Mouse (Mus musculus) A20 (cell line): ENCODE data around the gene Hoxa1.

Experiments used
- DNase-seq: peaks from one replicate; pipeline ENCODE4 v3.0.0-alpha.2; 2011; ENCODE audit warnings: low read depth, low spot score

Gene Hoxa1

DNA sequence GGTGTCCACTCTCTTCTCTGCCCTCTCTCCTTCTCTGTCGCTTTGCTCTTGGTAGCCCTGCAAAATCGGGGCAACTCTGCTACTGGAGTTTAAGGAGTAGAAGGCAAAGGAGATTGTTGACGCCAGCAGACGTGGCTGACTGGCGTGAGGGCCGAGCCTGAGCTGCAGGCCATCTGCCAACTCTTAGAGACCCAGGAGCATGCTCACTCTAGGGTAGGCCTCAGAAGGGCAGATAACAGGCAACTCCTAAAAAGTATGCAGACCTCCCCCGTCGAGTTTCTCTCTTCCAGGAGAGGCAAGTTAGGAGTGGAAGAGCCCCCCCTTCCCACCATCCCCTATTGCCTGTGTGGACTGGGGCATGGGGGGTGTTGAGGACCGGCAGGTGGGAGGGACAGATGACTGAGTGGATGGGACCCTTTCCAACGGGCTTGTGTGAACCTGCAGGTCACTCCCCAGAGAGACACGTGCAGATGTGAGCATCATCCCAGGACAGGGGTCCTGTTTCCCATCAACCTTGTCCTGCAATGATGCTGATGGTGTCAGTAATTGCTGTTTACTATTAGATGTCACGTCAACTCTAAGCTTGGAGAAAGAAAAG is 1.1 kb upstream of the Hoxa1 start:
- peak; percentile 74 for DNase-seq

DNA sequence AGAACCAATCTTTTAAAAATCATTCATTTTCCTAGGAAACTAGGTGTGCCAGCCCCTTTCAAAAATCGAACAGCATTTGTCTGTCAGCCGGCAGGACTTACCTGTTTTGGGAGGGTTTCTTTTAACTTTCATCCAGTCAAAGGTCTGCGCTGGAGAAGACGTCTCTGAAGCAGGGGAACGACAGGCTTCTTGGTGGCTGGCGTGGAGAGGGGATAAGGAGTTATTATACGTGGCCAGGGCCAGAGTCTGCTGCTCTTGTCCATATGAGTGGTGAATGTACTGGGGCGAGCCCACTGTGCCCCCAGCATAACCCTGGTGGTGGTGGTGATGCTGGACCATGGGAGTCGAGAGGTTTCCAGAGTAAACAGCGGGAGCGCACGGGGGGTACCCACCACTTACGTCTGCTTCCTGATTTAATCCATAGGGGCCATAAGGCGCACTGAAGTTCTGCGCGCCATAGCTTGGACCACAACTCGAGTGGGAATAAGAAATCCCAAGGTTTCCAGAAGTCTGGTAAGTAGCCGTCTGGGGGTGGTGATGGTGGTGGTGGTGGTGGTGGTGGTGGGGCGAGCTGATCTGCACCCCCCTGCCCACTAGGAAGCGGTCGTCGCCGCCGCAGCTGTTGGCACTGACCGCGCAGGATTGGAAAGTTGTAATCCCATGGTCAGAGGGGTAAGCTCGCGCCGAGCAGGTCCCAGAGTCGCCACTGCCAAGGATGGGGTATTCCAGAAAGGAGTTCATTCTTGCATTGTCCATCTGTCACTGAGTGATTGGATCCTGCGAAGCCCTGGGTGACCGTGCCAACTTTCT is 446 bp downstream of the Hoxa1 start:
- DNase-seq: no peak

GRCm38 (mm10) chr6:52156551-52157200 is 1.4 kb downstream of the Hoxa1 start:
- no peak for DNase-seq

DNA sequence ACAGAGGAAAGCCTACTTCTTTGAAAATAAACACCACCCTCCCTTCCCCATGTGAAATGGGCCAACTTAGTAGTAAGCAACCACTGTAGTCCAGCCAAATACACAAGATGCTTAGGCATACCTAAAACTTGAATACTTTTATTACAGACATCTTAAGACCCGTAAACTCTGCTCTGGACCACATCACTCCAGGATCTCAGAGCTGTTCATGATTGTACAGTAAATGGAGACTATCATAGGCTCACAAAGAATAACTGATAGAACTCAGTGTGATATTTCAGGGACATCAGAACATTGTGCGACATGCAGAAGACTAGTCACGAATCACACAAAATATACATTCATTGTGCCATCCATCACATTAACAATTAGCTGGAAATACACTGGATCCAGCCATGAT is 2.6 kb downstream of the Hoxa1 start:
- DNase-seq: no peak

DNA sequence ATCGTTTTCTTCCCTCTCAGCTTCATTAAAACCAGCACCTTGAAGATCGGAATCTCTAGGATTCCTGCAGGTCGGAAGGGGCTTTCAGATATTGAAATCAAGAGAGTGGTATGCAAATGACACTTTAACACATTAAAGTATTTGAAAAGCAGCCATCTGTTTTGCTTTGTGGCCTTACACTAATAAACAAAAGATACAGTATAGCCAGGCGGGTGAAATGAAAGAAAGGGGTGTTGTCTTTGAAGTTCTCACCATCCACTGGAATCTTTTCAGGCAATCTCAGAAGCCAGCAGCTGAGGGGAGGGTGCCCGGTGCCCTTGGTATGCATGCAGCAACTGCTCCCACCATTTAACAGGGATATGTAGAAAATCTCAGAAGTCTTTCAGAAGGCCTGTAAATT is 4.1 kb downstream of the Hoxa1 start:
- DNase-seq: no peak

- no peak for DNase-seq
These were observed 4.8 kb downstream of the Hoxa1 start for GRCm38 (mm10) chr6:52153270-52153669.

- no peak for DNase-seq
These were observed 5.6 kb downstream of the Hoxa1 start for GRCm38 (mm10) chr6:52152226-52153193.

DNA sequence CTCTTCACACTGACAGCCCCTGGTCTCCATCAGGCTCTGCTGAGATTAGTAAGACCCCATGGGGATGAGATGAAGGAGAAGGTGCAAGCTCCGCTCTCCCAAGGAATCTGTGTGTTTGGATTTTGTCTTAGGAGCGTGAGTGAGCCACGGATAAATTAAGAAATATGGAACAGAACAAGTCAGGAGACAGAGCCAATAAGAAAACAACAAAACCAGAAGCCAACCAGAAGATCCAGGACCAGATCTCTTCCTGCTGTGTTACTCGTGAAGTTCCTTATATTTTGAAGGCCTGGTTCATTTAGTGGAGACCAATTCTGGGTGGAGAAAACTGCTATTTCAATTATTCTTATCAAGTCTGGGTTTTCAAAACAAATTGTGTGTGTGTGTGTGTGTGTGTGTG is 6.5 kb downstream of the Hoxa1 start:
- DNase-seq: no peak

GRCm38 (mm10) chr6:52150401-52150966 is 7.6 kb downstream of the Hoxa1 start:
- no peak for DNase-seq

DNA sequence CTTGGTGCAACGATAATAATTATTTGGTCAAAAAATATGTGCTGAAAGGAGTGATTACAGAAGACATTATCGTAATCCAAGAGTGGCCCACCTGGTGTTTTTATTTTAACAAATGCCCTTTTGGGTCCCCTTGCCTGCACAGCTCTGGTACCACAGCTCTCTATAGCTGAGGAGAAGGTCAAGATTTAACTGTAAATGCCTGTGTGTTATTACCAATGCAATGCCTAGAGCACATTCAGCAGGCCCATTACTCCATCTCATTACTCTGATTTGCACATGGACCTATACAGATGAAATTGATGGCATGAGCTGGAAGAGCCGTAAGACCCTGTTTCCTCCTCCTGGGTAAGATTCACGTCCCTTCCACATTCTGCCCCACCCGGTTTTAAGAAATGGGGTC is 19.0 kb downstream of the Hoxa1 start:
- no peak for DNase-seq

- DNase-seq: no peak
These were observed 19.5 kb downstream of the Hoxa1 start for GRCm38 (mm10) chr6:52138576-52138975.

- no peak for DNase-seq
These were observed 20.1 kb downstream of the Hoxa1 start for GRCm38 (mm10) chr6:52137841-52138535.

DNA sequence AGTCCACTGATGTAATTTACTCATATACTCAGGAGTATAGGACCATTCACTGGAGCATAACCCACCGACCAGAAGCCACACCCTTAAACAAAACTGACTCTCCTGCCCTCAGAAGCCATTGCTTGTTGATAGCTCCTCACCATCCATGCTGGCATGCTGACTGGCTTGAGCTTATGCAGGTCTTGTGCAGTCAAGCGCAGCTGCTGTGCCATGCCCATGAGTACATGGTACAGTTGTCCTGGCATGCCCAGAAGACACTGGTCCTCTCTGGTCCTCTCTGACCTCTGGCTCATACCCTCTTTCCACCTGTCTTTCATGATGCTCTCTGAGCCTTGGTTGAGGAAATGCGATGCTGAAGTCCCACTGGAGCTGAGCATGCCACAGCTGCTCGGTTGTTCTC is 34.4 kb downstream of the Hoxa1 start:
- no peak for DNase-seq

GRCm38 (mm10) chr6:52121173-52121572 is 36.9 kb downstream of the Hoxa1 start:
- no peak for DNase-seq

DNA sequence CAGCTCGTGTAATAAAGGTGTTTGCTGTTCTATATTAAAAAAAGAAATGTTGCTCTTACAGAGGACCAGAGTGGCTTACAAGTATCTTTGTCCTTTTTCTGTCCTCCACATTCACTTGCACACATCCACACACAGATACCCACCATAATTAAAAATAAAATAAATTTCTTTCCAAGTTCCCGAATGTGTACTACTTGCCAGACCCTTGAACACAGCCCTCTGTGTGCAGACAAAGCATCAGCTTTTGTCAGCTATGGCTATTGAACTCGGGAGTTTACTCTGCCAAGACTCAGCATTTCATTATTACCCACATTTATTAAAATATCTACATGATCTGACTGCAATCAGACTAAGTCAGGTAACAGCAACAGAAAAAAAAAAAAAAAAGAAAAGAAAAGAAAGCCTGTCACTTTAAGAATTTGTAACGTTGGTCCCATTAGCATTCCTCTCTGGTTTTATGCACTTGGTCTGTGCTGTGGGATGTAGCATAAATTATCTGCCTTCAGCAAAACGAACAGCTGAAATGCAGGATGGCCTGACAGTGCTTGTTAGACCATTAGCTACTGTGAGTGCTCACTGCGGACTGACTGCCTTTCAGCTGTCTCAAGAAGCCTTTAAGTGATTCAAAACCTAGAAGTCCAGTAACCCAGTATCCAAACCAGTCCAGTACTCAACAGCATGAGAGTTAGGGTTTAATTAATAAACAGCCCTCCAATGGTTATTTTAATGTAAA is 39.0 kb downstream of the Hoxa1 start:
- no peak for DNase-seq

- DNase-seq: no peak
These were observed 42.2 kb downstream of the Hoxa1 start for GRCm38 (mm10) chr6:52115899-52116298.

- DNase-seq: no peak
These were observed 46.3 kb downstream of the Hoxa1 start for GRCm38 (mm10) chr6:52111846-52112245.

GRCm38 (mm10) chr6:52107400-52107799 is 50.7 kb downstream of the Hoxa1 start:
- DNase-seq: peak; percentile 14

GRCm38 (mm10) chr6:52106716-52107115 is 51.4 kb downstream of the Hoxa1 start:
- no peak for DNase-seq

GRCm38 (mm10) chr6:52106178-52106577 is 51.9 kb downstream of the Hoxa1 start:
- no peak for DNase-seq
